Mouse (Mus musculus) G1E (cell line): ENCODE data around the gene Phldb3.

Experiments used
- CTCF ChIP-seq: IDR thresholded peaks from 2 replicates; pipeline ENCODE4 v1.5.1; 2012; ENCODE audit warnings: low read depth, low read length, inconsistent platforms, mixed read lengths
- GATA1 ChIP-seq: IDR thresholded peaks from 2 replicates; pipeline ENCODE4 v1.6.1; 2012; ENCODE audit warnings: borderline replicate concordance, low read length, inconsistent platforms, mixed read lengths
- GATA2 ChIP-seq: IDR thresholded peaks from 2 replicates; pipeline ENCODE4 v1.6.1; 2012; ENCODE audit warnings: low read depth, low read length, inconsistent platforms, borderline replicate concordance
- TAL1 ChIP-seq: conservative IDR thresholded peaks from 2 replicates; pipeline ENCODE4 v1.6.1; 2012; ENCODE audit warnings: low read depth, low read length, inconsistent platforms, mixed read lengths

- no peak for TF ChIP-seq CTCF
- no peak for TF ChIP-seq TAL1
- TF ChIP-seq GATA1, result no peak
- TF ChIP-seq GATA2, result no peak
These were observed 46.7 kb upstream of the Phldb3 start for GRCm38 (mm10) chr7:24563837-24564206.
